Mouse (Mus musculus) cortical plate, adult 2 months (tissue): ENCODE data around the gene Galr3. TPM values are rescaled to one million over a fixed set of nuclear protein-coding genes. Genes with fewer than 3 reads are reported as not detected.
A peak's percentile ranks its signal among the peaks of the same experiment; 100 is the strongest.

Experiments used
- H3K27ac ChIP-seq: fragments of 200-500 bp; 2 replicates; pipeline ENCODE4 v1.5.1; 2012; ENCODE audit warnings: low read length, control low read depth, inconsistent platforms; ENCODE audit not compliant: insufficient read depth
- H3K4me1 ChIP-seq: fragments of 200-500 bp; 2 replicates; pipeline ENCODE4 v1.6.1; 2011; ENCODE audit warnings: low read length; ENCODE audit not compliant: control insufficient read depth, insufficient read depth
- H3K4me3 ChIP-seq: fragments of 200-500 bp; 2 replicates; pipeline ENCODE4 v1.5.1; 2011; ENCODE audit warnings: mild to moderate bottlenecking, low read length, control low read depth; ENCODE audit not compliant: insufficient read depth
- CTCF ChIP-seq: fragments of 200-500 bp; IDR thresholded peaks from 2 replicates; pipeline ENCODE4 v1.5.1; 2011; ENCODE audit warnings: mild to moderate bottlenecking, control low read depth, low read length; ENCODE audit not compliant: insufficient read depth; ENCODE audit errors: extremely low read depth
- POLR2A ChIP-seq: fragments of 200-500 bp; IDR thresholded peaks from 2 replicates; pipeline ENCODE4 v1.6.1; 2011; ENCODE audit warnings: mild to moderate bottlenecking, low read length, control low read depth; ENCODE audit not compliant: insufficient read depth; ENCODE audit errors: extremely low read depth
- polyA plus RNA-seq: library from polyadenylated mRNA; depleted of rRNA; stranded (reverse); fragments of >200 nt; gene quantifications from 2 replicates; pipeline ENCODE4 v1.2.3, GENCODE M21; 2012

The Galr3 gene
- polyA plus RNA-seq, 1 experiment: 0.38 TPM

- Histone ChIP-seq H3K4me3 (no peak overlapping the region), H3K27ac (no peak overlapping the region), H3K4me1 (no peaks in the 10 kb centered on the region)
- TF ChIP-seq CTCF: no peak
- TF ChIP-seq POLR2A: no peak
These were observed 10.0 kb downstream of the Galr3 start for GRCm38 (mm10) chr15:79051461-79052360.

- Histone ChIP-seq H3K27ac (no peak overlapping the region), H3K4me3 (no peak overlapping the region), H3K4me1 (no peaks in the 10 kb centered on the region)
- TF ChIP-seq POLR2A: no peak
- no peak for TF ChIP-seq CTCF
These were observed 10.7 kb downstream of the Galr3 start for GRCm38 (mm10) chr15:79052366-79052765.

GRCm38 (mm10) chr15:79056601-79057000, 14.9 kb downstream of the Galr3 start:
- Histone ChIP-seq H3K27ac (no peak overlapping the region), H3K4me3 (no peak overlapping the region), H3K4me1 (no peaks in the 10 kb centered on the region)
- no peak for TF ChIP-seq CTCF
- no peak for TF ChIP-seq POLR2A

- Histone ChIP-seq H3K4me3 (no peak overlapping the region), H3K4me1 (no peaks in the 10 kb centered on the region), H3K27ac (no peak overlapping the region)
- TF ChIP-seq CTCF: no peak
- TF ChIP-seq POLR2A: no peak
These were observed 16.2 kb downstream of the Galr3 start for GRCm38 (mm10) chr15:79057850-79058249.

GRCm38 (mm10) chr15:79060887-79061565, 19.3 kb downstream of the Galr3 start:
- Histone ChIP-seq H3K4me1 (no peaks in the 10 kb centered on the region), H3K27ac (no peak overlapping the region), H3K4me3 (no peak overlapping the region)
- TF ChIP-seq POLR2A (no peak), CTCF (no peak)

- Histone ChIP-seq H3K27ac (no peak within 1 kb of the TSS), H3K4me3 (peak within 1 kb of the TSS; percentile 53), H3K4me1 (no peaks in the 10 kb centered on the region)
- TF ChIP-seq POLR2A (peak; percentile 63; the same call in 1 of the 2 replicates), CTCF (no peak)
These were observed 20.9 kb downstream of the Galr3 start, which contains the start of gene Ankrd54 for GRCm38 (mm10) chr15:79062376-79063159. Ankrd54 (minus strand) TSS chr15:79062893.

- Histone ChIP-seq H3K4me3 (no peak overlapping the region; the same call in 1 of the 2 replicates), H3K27ac (no peak overlapping the region), H3K4me1 (no peaks in the 10 kb centered on the region)
- TF ChIP-seq CTCF: no peak
- no peak for TF ChIP-seq POLR2A
These were observed 21.6 kb downstream of the Galr3 start for GRCm38 (mm10) chr15:79063160-79063740.

GRCm38 (mm10) chr15:79065086-79065770, 23.5 kb downstream of the Galr3 start:
- no peak overlapping the region for H3K4me3 ChIP-seq
- no peak overlapping the region for H3K27ac ChIP-seq
- TF ChIP-seq POLR2A: no peak
- TF ChIP-seq CTCF: no peak
- no peaks in the 10 kb centered on the region for H3K4me1 ChIP-seq

- TF ChIP-seq CTCF: no peak
- no peak for TF ChIP-seq POLR2A
- no peaks in the 10 kb centered on the region for H3K4me1 ChIP-seq
- H3K27ac ChIP-seq: no peak overlapping the region
- no peak overlapping the region for H3K4me3 ChIP-seq
These were observed 24.6 kb downstream of the Galr3 start for GRCm38 (mm10) chr15:79066276-79066675.
